Mouse (Mus musculus) CH12.LX (cell line): ENCODE measurements at regions not wholly inside any gene's neighbourhood (a gene's known extent, or its start where the extent isn't known, plus 50 kb on each side); places are given as distances from the start of the nearest gene placed in this dataset.

ENCODE experiments used
- CTCF ChIP-seq, 2 experiments: IDR thresholded peaks in 1 of 2; conservative IDR thresholded peaks in 1 of 2; 2 replicates each; pipeline ENCODE4 v1.5.1; 2011 to 2012; ENCODE audit warnings: low read depth in 2 of 2, low read length in 2 of 2, improper control_type of control experiment in 1 of 2, inconsistent platforms in 1 of 2, mild to moderate bottlenecking in 1 of 2, moderate library complexity in 1 of 2
- JUN ChIP-seq: IDR thresholded peaks from 2 replicates; pipeline ENCODE4 v1.6.1; 2011; ENCODE audit warnings: low read depth, mild to moderate bottlenecking, low read length, improper control_type of control experiment, moderate library complexity; ENCODE audit not compliant: insufficient read depth
- NELFE ChIP-seq: IDR thresholded peaks from 2 replicates; pipeline ENCODE4 v1.6.1; 2011; ENCODE audit warnings: low read depth, low read length, improper control_type of control experiment
- POLR2A ChIP-seq: IDR thresholded peaks from 2 replicates; pipeline ENCODE4 v1.6.1; 2011; ENCODE audit warnings: low read depth, mild to moderate bottlenecking, improper control_type of control experiment, low read length
- USF2 ChIP-seq: conservative IDR thresholded peaks from 2 replicates; pipeline ENCODE4 v1.6.1; 2011; ENCODE audit warnings: low read depth, low read length, improper control_type of control experiment

- TF ChIP-seq POLR2A (no peak), JUN (no peak), NELFE (no peak), USF2 (no peak), CTCF (conservative IDR thresholded peaks at IDR 0.05 in 1 of 2, IDR thresholded peaks at IDR 0.05 in 1 of 2; ENCODE audit: low read depth in 2 of 2, low read length in 2 of 2) (no peak)
Observed at GRCm38 (mm10) chr12:69519869-69520268, 63.0 kb downstream of the Vcpkmt start.
